Mouse (Mus musculus): Measurements from ENCODE around the gene Pxdc1. TPM values are rescaled to one million over a fixed set of nuclear protein-coding genes. Genes with fewer than 3 reads are reported as not detected.

The Pxdc1 gene
- polyA plus RNA-seq, 1 experiment from 2014 or later = 11.7 TPM

- H3K4me3 ChIP-seq (ENCODE audit: low read length) = no peak overlapping the region
- peaks cover 6% of the 10 kb centered on the region for H3K4me1 ChIP-seq (ENCODE audit: control insufficient read depth, insufficient read depth, low read depth, low read length)
- no peaks in the 10 kb centered on the region for H3K36me3 ChIP-seq (ENCODE audit: control insufficient read depth, insufficient read depth, low read length)
- peak; percentile 34; the same call in 1 of the 2 replicates for ATAC-seq
- H3K27ac ChIP-seq (ENCODE audit: low read depth, low read length) = 0 out of 2 replicates have a peak overlapping the region, but pooled peaks have one; percentile 5
- no peaks in the 10 kb centered on the region for H3K27me3 ChIP-seq (replicated peaks; ENCODE audit: control insufficient read depth, insufficient read depth, low read length)
- no peak overlapping the region for H3K9ac ChIP-seq (ENCODE audit: low read depth, low read length)
- no peak overlapping the region for H3K4me2 ChIP-seq (ENCODE audit: low read length)
- no peaks in the 10 kb centered on the region for H3K9me3 ChIP-seq (ENCODE audit: control insufficient read depth, low read length)
- 39% methylated on average over 5 of the region's 5 CpGs for WGBS
Observed at GRCm38 (mm10) chr13:34676507-34676906, 23.2 kb upstream of the Pxdc1 start.

- 8% methylated on average over 7 of the region's 7 CpGs for WGBS
- Histone ChIP-seq H3K9ac (ENCODE audit: low read depth, low read length) (0 out of 2 replicates have a peak overlapping the region, but pooled peaks have one; percentile 13), H3K4me3 (ENCODE audit: low read length) (no peak overlapping the region), H3K27ac (ENCODE audit: low read depth, low read length) (peak overlapping the region; percentile 5; the same call in 1 of the 2 replicates), H3K4me2 (ENCODE audit: low read length) (peak overlapping the region; percentile 35), H3K27me3 (replicated peaks; ENCODE audit: control insufficient read depth, insufficient read depth, low read length) (no peaks in the 10 kb centered on the region), H3K36me3 (ENCODE audit: control insufficient read depth, insufficient read depth, low read length) (no peaks in the 10 kb centered on the region), H3K9me3 (ENCODE audit: control insufficient read depth, low read length) (no peaks in the 10 kb centered on the region), H3K4me1 (ENCODE audit: control insufficient read depth, insufficient read depth, low read depth, low read length) (peaks cover 6% of the 10 kb centered on the region)
- ATAC-seq = peak; percentile 69
Observed at GRCm38 (mm10) chr13:34675847-34676383, 22.6 kb upstream of the Pxdc1 start.

- Histone ChIP-seq H3K27me3 (replicated peaks; ENCODE audit: control insufficient read depth, insufficient read depth, low read length) (no peaks in the 10 kb centered on the region), H3K9ac (ENCODE audit: low read depth, low read length) (no peak overlapping the region), H3K4me1 (ENCODE audit: control insufficient read depth, insufficient read depth, low read depth, low read length) (peaks cover 17% of the 10 kb centered on the region), H3K27ac (ENCODE audit: low read depth, low read length) (no peak overlapping the region), H3K4me3 (ENCODE audit: low read length) (no peak overlapping the region), H3K36me3 (ENCODE audit: control insufficient read depth, insufficient read depth, low read length) (no peaks in the 10 kb centered on the region), H3K4me2 (ENCODE audit: low read length) (no peak overlapping the region), H3K9me3 (ENCODE audit: control insufficient read depth, low read length) (no peaks in the 10 kb centered on the region)
- ATAC-seq = no peak
- WGBS = 88% methylated on average over 5 of the region's 5 CpGs
Observed at GRCm38 (mm10) chr13:34673354-34673753, 20.1 kb upstream of the Pxdc1 start.

- Histone ChIP-seq H3K4me3 (ENCODE audit: low read length) (no peak overlapping the region), H3K27me3 (replicated peaks; ENCODE audit: control insufficient read depth, insufficient read depth, low read length) (no peaks in the 10 kb centered on the region), H3K4me1 (ENCODE audit: control insufficient read depth, insufficient read depth, low read depth, low read length) (peaks cover 11% of the 10 kb centered on the region), H3K27ac (ENCODE audit: low read depth, low read length) (peak overlapping the region; percentile 59; the same call in 1 of the 2 replicates), H3K36me3 (ENCODE audit: control insufficient read depth, insufficient read depth, low read length) (no peaks in the 10 kb centered on the region), H3K9ac (ENCODE audit: low read depth, low read length) (0 out of 2 replicates have a peak overlapping the region, but pooled peaks have one; percentile 17), H3K4me2 (ENCODE audit: low read length) (peak overlapping the region; percentile 34), H3K9me3 (ENCODE audit: control insufficient read depth, low read length) (no peaks in the 10 kb centered on the region)
- peak; percentile 52 for ATAC-seq
- WGBS = 31% methylated on average over 16 of the region's 16 CpGs
Observed at GRCm38 (mm10) chr13:34669919-34670865, 16.9 kb upstream of the Pxdc1 start.

GRCm38 (mm10) chr13:34667197-34667596, 13.9 kb upstream of the Pxdc1 start:
- Histone ChIP-seq H3K4me3 (ENCODE audit: low read length) (no peak overlapping the region), H3K27me3 (replicated peaks; ENCODE audit: control insufficient read depth, insufficient read depth, low read length) (no peaks in the 10 kb centered on the region), H3K4me2 (ENCODE audit: low read length) (no peak overlapping the region), H3K9ac (ENCODE audit: low read depth, low read length) (no peak overlapping the region), H3K4me1 (ENCODE audit: control insufficient read depth, insufficient read depth, low read depth, low read length) (peaks cover 11% of the 10 kb centered on the region), H3K27ac (ENCODE audit: low read depth, low read length) (no peak overlapping the region), H3K9me3 (ENCODE audit: control insufficient read depth, low read length) (no peaks in the 10 kb centered on the region), H3K36me3 (ENCODE audit: control insufficient read depth, insufficient read depth, low read length) (no peaks in the 10 kb centered on the region)
- no peak for ATAC-seq
- 87% methylated on average over 8 of the region's 8 CpGs for WGBS

- H3K27ac ChIP-seq (ENCODE audit: low read depth, low read length) = no peak overlapping the region
- H3K9me3 ChIP-seq (ENCODE audit: control insufficient read depth, low read length) = no peaks in the 10 kb centered on the region
- no peaks in the 10 kb centered on the region for H3K36me3 ChIP-seq (ENCODE audit: control insufficient read depth, insufficient read depth, low read length)
- no peak overlapping the region for H3K4me2 ChIP-seq (ENCODE audit: low read length)
- H3K27me3 ChIP-seq (replicated peaks; ENCODE audit: control insufficient read depth, insufficient read depth, low read length) = no peaks in the 10 kb centered on the region
- WGBS = 81% methylated on average over 4 of the region's 4 CpGs
- ATAC-seq = no peak
- H3K9ac ChIP-seq (ENCODE audit: low read depth, low read length) = no peak overlapping the region
- H3K4me3 ChIP-seq (ENCODE audit: low read length) = no peak overlapping the region
- H3K4me1 ChIP-seq (ENCODE audit: control insufficient read depth, insufficient read depth, low read depth, low read length) = peaks cover 5% of the 10 kb centered on the region
Observed at GRCm38 (mm10) chr13:34665074-34665473, 11.8 kb upstream of the Pxdc1 start.

GRCm38 (mm10) chr13:34663762-34664161, 10.5 kb upstream of the Pxdc1 start:
- Histone ChIP-seq H3K9me3 (ENCODE audit: control insufficient read depth, low read length) (no peaks in the 10 kb centered on the region), H3K27me3 (replicated peaks; ENCODE audit: control insufficient read depth, insufficient read depth, low read length) (no peaks in the 10 kb centered on the region), H3K9ac (ENCODE audit: low read depth, low read length) (no peak overlapping the region), H3K4me3 (ENCODE audit: low read length) (no peak overlapping the region), H3K27ac (ENCODE audit: low read depth, low read length) (no peak overlapping the region), H3K36me3 (ENCODE audit: control insufficient read depth, insufficient read depth, low read length) (no peaks in the 10 kb centered on the region), H3K4me2 (ENCODE audit: low read length) (no peak overlapping the region), H3K4me1 (ENCODE audit: control insufficient read depth, insufficient read depth, low read depth, low read length) (no peaks in the 10 kb centered on the region)
- ATAC-seq = no peak
- WGBS = 91% methylated on average over 6 of the region's 6 CpGs

- no peak for ATAC-seq
- WGBS = 78% methylated on average over 4 of the region's 4 CpGs
Observed at GRCm38 (mm10) chr13:34659507-34659906, 6.2 kb upstream of the Pxdc1 start.

GRCm38 (mm10) chr13:34656351-34656750, 3.1 kb upstream of the Pxdc1 start:
- ATAC-seq = no peak
- 91% methylated on average over 5 of the region's 5 CpGs for WGBS
- no peaks in the 10 kb centered on the region for H3K9me3 ChIP-seq (ENCODE audit: control insufficient read depth, low read length)
- no peaks in the 10 kb centered on the region for H3K36me3 ChIP-seq (ENCODE audit: control insufficient read depth, insufficient read depth, low read length)
- H3K27ac ChIP-seq (ENCODE audit: low read depth, low read length) = no peak overlapping the region
- H3K4me3 ChIP-seq (ENCODE audit: low read length) = no peak overlapping the region
- H3K4me1 ChIP-seq (ENCODE audit: control insufficient read depth, insufficient read depth, low read depth, low read length) = peaks cover 15% of the 10 kb centered on the region
- no peak overlapping the region for H3K9ac ChIP-seq (ENCODE audit: low read depth, low read length)
- peaks cover 7% of the 10 kb centered on the region for H3K27me3 ChIP-seq (replicated peaks; ENCODE audit: control insufficient read depth, insufficient read depth, low read length)
- H3K4me2 ChIP-seq (ENCODE audit: low read length) = no peak overlapping the region

More at GRCm38 (mm10) chr13:34659507-34659906, 6.2 kb upstream of the Pxdc1 start:
- Histone ChIP-seq H3K4me1 (ENCODE audit: control insufficient read depth, insufficient read depth, low read depth, low read length) (no peaks in the 10 kb centered on the region), H3K36me3 (ENCODE audit: control insufficient read depth, insufficient read depth, low read length) (no peaks in the 10 kb centered on the region), H3K9ac (ENCODE audit: low read depth, low read length) (no peak overlapping the region), H3K27ac (ENCODE audit: low read depth, low read length) (no peak overlapping the region), H3K9me3 (ENCODE audit: control insufficient read depth, low read length) (no peaks in the 10 kb centered on the region), H3K4me3 (ENCODE audit: low read length) (no peak overlapping the region), H3K4me2 (ENCODE audit: low read length) (no peak overlapping the region), H3K27me3 (replicated peaks; ENCODE audit: control insufficient read depth, insufficient read depth, low read length) (peaks cover 5% of the 10 kb centered on the region; the same call in 1 of the 2 replicates)

All from hindbrain, embryonic 16.5 days (tissue).